Mouse (Mus musculus): ENCODE data around the gene Hid1.

- TF ChIP-seq POLR2A (IDR thresholded peaks at IDR 0.05; ENCODE audit: extremely low read depth, insufficient read depth, low read length), result no peak
- no peak for TF ChIP-seq CTCF (IDR thresholded peaks at IDR 0.05; ENCODE audit: extremely low read depth, insufficient read depth, low read length)
Measured at GRCm38 (mm10) chr11:115359293-115359692, 8.3 kb downstream of the Hid1 start.

Measured in cortical plate, adult 2 months (tissue).